ENCODE assay signal across 8 mouse cellular contexts in genomic region chr8:104533971-104534778, GRCm38 (mm10). TPM values are rescaled to one million over a fixed set of nuclear protein-coding genes. Genes with fewer than 3 reads are reported as not detected.
A peak's percentile ranks its signal among the peaks of the same experiment; 100 is the strongest.
DNase-seq lines count a peak whose midpoint lies in the region; ATAC-seq lines count a peak whose summit lies in the region.

Gene Nae1 (minus strand): TSS chr8:104534637.
Gene Car7 (plus strand): TSS chr8:104534689.

- ATAC-seq in hindbrain, embryonic 15.5 days (ENCODE audit: low FRiP score, low read depth) = peak; percentile 96

- H3K4me1 ChIP-seq in hindbrain, embryonic 15.5 days (replicated peaks) = peaks cover 25% of the 10 kb centered on the region

- H3K27me3 ChIP-seq in hindbrain, embryonic 15.5 days = peaks cover 13% of the 10 kb centered on the region

- peak within 1 kb of the TSS; percentile 82 for H3K4me3 ChIP-seq in hindbrain, embryonic 15.5 days

- peak within 1 kb of the TSS; percentile 87 for H3K27ac ChIP-seq in hindbrain, embryonic 15.5 days (replicated peaks)

- DNase-seq in T-cell, adult 2 months (ENCODE audit: low spot score) = peak; percentile 94
- DNase-seq in cerebellum, postnatal 36 days = peak; percentile 95
- DNase-seq in frontal cortex, postnatal 36 days (ENCODE audit: low spot score in 2 of 2) = peak; percentile 94 to 96
- DNase-seq in left cerebral cortex, adult 11 months (ENCODE audit: low spot score) = peak; percentile 90
- peak; percentile 93 to 96 for DNase-seq in lung, postnatal 4 days
- peak; percentile 92 for DNase-seq in retina, postnatal 7 days (ENCODE audit: low read depth, low spot score)
- DNase-seq in urinary bladder, adult 2 months (ENCODE audit: low spot score) = peak; percentile 93

- peaks cover 7% of the 10 kb centered on the region; the same call in 1 of the 2 replicates for H3K36me3 ChIP-seq in hindbrain, embryonic 15.5 days

- H3K9ac ChIP-seq in hindbrain, embryonic 15.5 days = peak within 1 kb of the TSS; percentile 95

- H3K4me2 ChIP-seq in hindbrain, embryonic 15.5 days = peak within 1 kb of the TSS; percentile 83

- WGBS in hindbrain, embryonic 15.5 days = under 1% methylated on average over 68 of the region's 70 CpGs

- H3K9me3 ChIP-seq in hindbrain, embryonic 15.5 days = no peaks in the 10 kb centered on the region

RNA-seq across cellular contexts. Expression of gene Nae1, which starts in this region (rescaled TPM):
- 103 and 107 TPM in 2 replicates for polyA plus RNA-seq in hindbrain, embryonic 15.5 days (2015; fragmentation: Nextera tagmentation; extraction: Ambion mirVana)
- 56.2 and 71.4 TPM in 2 replicates for polyA plus RNA-seq in urinary bladder, adult 2 months (2012; rRNA removed)

RNA-seq across cellular contexts. Expression of gene Car7, which starts in this region (rescaled TPM):
- polyA plus RNA-seq in hindbrain, embryonic 15.5 days (2015; fragmentation: Nextera tagmentation; extraction: Ambion mirVana) = 2.7 and 4.0 TPM in 2 replicates
- polyA plus RNA-seq in urinary bladder, adult 2 months (2012; rRNA removed) = 3.5 and 4.7 TPM in 2 replicates

Comparison
In these comparisons a context has a peak if more than half of its experiments do, and no peak if none do; other contexts are left out.
1. Peak in every context shown above with its lines: DNase-seq, ATAC-seq, H3K4me3 ChIP-seq and H3K27ac ChIP-seq.